Mouse (Mus musculus) layer of hippocampus, adult 18-20 months (tissue): ENCODE results near the gene Xirp1. TPM values are rescaled to one million over a fixed set of nuclear protein-coding genes. Genes with fewer than 3 reads are reported as not detected.

ENCODE experiments used
- DNase-seq, 2 experiments: peaks; one replicate each; pipeline ENCODE4 v3.0.0; 2022; ENCODE audit warnings: low spot score in 2 of 2
- total RNA-seq, 2 experiments: library from RNA; stranded (reverse); gene quantifications; 2 replicates each; pipeline ENCODE4 v1.2.3; 2021

The Xirp1 gene
- total RNA-seq, 2 experiments from 2014 or later = 0.07 to 0.08 TPM

GRCm38 (mm10) chr9:119972166-119972565 lies 51.2 kb downstream of the Xirp1 start:
- no peak for DNase-seq

GRCm38 (mm10) chr9:119970763-119971656 lies 52.4 kb downstream of the Xirp1 start:
- DNase-seq = peak in 1 of 2 experiments; percentile 56

DNA sequence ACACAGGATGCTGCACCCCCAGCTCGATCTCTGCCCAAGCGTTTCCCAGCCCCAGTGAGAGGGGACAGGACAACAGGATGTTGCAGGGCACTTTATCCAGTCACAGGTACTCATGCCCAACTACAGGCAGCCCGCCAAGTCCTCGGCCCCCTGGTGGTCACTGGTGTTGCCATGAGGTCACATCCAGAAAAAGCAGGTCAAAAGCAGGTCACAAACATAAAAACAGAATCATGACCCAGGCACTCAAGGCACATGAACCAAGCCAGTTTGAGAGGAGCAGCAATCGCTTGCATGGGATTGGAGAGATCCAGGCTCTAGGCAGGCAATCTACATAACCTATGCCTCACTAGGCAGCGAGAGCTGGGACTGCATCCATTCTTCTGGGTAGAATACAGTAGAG lies 53.2 kb downstream of the Xirp1 start:
- DNase-seq = no peak

GRCm38 (mm10) chr9:119969811-119970210 lies 53.6 kb downstream of the Xirp1 start:
- no peak for DNase-seq

DNA sequence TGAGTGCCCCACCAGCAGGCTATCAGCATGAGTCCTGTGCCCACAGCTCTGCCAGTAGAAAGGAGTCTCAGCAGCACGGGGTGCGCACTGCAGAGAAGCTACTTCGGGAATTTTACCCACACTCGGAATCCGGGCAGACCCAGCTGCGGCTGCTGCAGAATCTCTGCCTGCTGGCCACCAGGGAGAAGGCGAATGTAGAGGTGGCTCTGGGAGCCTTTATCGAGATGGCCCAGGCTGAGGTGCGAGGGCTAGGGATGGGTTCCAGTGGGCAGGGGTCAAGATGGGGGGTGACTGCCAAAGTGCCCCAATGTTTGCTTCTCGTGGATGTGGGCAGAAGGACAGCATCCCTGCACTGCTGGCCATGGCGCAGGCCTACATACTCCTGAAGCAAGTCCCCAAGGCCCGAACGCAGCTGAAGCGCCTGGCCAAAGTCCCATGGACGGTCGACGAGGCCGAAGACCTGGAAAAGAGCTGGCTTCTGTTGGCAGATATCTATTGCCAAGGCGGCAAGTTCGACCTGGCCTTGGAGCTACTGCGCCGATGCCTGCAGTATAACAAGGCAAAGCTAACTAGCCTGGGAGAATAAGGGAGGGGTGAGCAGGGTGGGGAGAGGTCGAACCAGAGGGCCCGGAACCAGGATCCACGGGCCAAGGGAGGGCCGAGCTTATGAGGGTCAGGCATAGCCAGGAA lies 57.0 kb downstream of the Xirp1 start:
- no peak for DNase-seq

DNA sequence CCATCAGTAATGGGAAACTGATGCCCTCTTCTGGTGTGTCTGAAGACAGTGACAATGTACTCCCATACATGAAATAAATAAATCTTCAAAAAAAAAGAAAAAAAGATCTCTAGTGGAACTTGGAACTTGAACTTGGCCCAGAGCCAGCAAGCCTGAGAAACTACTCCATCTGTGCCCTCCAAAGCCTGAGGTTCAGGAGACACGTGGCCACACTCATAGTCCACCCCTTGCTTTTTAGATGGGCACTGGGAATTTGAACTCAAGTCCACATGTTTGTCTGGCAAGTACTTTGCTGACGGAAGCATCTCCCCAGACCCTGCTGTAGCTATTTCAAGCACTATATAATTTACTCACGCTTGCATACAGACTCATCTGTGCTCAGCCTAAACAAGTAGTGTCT lies 58.2 kb downstream of the Xirp1 start:
- DNase-seq = no peak

- DNase-seq = no peak
These were observed 59.2 kb downstream of the Xirp1 start for GRCm38 (mm10) chr9:119964206-119964605.

Other genes starting within 250 kb of the Xirp1 start
- gene Scn11a, start 198.1 kb downstream of the Xirp1 start, total RNA-seq = not detected
- 10 to 100 TPM; 74.8 to 77.2 TPM for gene Wdr48, start 128.7 kb downstream of the Xirp1 start, total RNA-seq
- gene Gorasp1, start 86.0 kb downstream of the Xirp1 start, total RNA-seq = 10 to 100 TPM; 41.5 to 44.2 TPM
- gene Ttc21a, start 86.0 kb downstream of the Xirp1 start, total RNA-seq = 1 to 10 TPM in 1 of 2 experiments, under 1 TPM in 1; 0.71 to 1.2 TPM
- 10 to 100 TPM; 13.1 to 15.7 TPM for gene Csrnp1, start 38.9 kb downstream of the Xirp1 start, total RNA-seq
- gene Cx3cr1, start 46.3 kb upstream of the Xirp1 start, total RNA-seq = 10 to 100 TPM; 26.5 to 31.6 TPM
- gene Ccr8, start 68.5 kb upstream of the Xirp1 start, total RNA-seq = not detected
- gene Slc25a38, start 86.8 kb upstream of the Xirp1 start, total RNA-seq = 10 to 100 TPM; 28.1 to 29.0 TPM
- gene Rpsa, start 104.1 kb upstream of the Xirp1 start, total RNA-seq = 100 to 1,000 TPM; 448 to 470 TPM
- 100 to 1,000 TPM; 382 to 439 TPM for gene Mobp, start 126.1 kb upstream of the Xirp1 start, total RNA-seq